Mouse (Mus musculus): ENCODE results near the gene Sh2b3.

DNA sequence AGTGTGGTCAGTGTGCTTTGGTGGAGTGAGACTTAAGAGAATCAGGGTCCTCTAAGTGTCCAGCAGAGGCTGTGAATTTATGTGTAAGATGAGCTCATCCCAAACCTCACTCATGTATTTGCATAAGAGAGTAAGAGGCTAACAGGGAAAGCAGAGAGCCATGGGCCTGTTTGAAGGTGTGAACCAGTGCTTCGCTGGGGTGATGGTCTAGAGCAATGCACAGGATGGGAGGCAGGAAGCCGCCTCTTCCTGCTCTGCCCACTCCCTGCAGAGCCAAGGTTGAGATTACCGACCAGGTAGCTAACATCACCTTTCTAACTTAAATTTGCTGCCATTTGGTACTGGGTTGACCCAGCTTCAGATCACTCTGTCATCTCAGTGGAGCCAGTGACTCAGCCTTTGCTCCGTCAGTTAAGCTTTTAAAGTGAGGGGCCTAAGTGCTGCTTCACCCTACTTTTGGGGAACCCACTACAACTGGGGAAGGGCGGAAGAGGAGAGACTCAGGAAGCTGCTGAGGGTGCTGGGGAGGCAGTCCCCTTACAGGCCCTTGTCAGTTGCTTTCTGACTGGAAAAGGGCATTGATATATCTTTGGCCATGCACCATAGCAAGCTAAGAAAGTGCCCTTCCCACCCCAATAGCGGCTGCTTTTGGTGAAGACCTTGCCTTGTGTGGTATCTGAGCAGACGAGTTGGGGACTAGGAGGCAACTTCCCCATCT is 24.8 kb downstream of the Sh2b3 start:
- TF ChIP-seq CTCF (IDR thresholded peaks at IDR 0.05; ENCODE audit: borderline replicate concordance, extremely low read depth, insufficient read depth, insufficient read length) (no peak), POLR2A (IDR thresholded peaks at IDR 0.05; ENCODE audit: borderline replicate concordance, extremely low read depth, insufficient read depth, insufficient read length, poor library complexity, severe bottlenecking) (no peak)

All from brain, embryonic 14.5 days (tissue).